Mouse (Mus musculus): ENCODE measurements around the gene Smndc1. TPM values are rescaled to one million over a fixed set of nuclear protein-coding genes. Genes with fewer than 3 reads are reported as not detected.

Gene Smndc1
- polyA plus RNA-seq, 2 experiments, result 33.9 to 38.6 TPM

DNA sequence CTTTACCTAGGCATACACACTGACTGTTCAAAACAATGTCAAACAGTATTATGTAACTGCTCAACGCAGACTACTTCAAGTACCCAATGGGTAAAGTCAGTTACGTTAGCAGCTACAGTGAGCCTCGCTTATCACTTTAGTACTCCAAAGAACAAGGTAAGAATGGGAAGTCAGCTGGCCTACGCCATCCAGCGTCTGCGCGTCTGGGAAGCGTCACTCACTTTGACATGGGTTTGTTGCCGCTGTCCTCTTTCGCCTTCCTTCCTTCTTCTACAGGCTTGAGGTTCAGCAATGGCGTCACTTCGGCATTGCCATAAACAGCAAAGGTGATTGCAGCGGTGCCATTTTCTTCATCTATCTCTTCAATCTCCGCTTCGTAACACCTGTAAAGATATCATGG lies 7.0 kb downstream of the Smndc1 start:
- Histone ChIP-seq H3K4me3 (replicated peaks; ENCODE audit: low read length) (no peak overlapping the region), H3K27ac (replicated peaks; ENCODE audit: low read depth, low read length) (no peak overlapping the region), H3K4me2 (replicated peaks; ENCODE audit: low read depth, low read length, severe bottlenecking) (no peak overlapping the region), H3K9ac (ENCODE audit: low read depth, low read length, severe bottlenecking) (no peak overlapping the region), H3K9me3 (ENCODE audit: control insufficient read depth, low read length) (no peaks in the 10 kb centered on the region), H3K36me3 (ENCODE audit: control insufficient read depth, insufficient read depth, low read length) (peaks cover 90% of the 10 kb centered on the region), H3K27me3 (ENCODE audit: control insufficient read depth, insufficient read depth, low read length) (no peaks in the 10 kb centered on the region), H3K4me1 (ENCODE audit: control insufficient read depth, insufficient read depth, low read length) (no peaks in the 10 kb centered on the region)
- WGBS, result 94% methylated on average over 15 of the region's 15 CpGs
- no peak for TF ChIP-seq POLR2A (IDR thresholded peaks at IDR 0.05; ENCODE audit: borderline replicate concordance, extremely low read depth, insufficient read depth, insufficient read length)
- no peak for ATAC-seq (ENCODE audit: low FRiP score, low read depth)
- DNase-seq (ENCODE audit: low spot score), result no peak

DNA sequence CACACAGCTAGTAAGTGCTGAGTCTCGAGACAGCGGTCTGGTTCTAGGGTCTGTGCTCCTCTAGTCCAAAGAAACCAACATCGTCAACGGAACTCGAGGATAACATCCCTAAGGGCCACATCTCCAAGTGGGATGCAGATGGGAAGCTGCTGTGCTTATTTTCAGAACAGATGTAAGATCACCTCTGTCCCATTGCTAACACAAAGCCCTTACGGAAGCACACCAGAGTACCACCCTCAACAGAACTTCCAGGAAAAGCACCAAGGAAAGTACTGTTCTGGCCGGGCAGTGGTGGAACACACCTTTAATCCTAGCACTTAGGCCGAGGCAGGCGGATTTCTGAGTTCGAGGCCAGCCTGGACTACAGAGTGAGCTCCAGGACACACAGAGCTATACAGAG lies 12.0 kb downstream of the Smndc1 start:
- ATAC-seq (ENCODE audit: low FRiP score, low read depth) (no peak), DNase-seq (ENCODE audit: low spot score) (no peak)
- TF ChIP-seq POLR2A (IDR thresholded peaks at IDR 0.05; ENCODE audit: borderline replicate concordance, extremely low read depth, insufficient read depth, insufficient read length), result no peak
- Histone ChIP-seq H3K27ac (replicated peaks; ENCODE audit: low read depth, low read length) (no peak overlapping the region), H3K4me2 (replicated peaks; ENCODE audit: low read depth, low read length, severe bottlenecking) (no peak overlapping the region), H3K9ac (ENCODE audit: low read depth, low read length, severe bottlenecking) (no peak overlapping the region), H3K4me3 (replicated peaks; ENCODE audit: low read length) (no peak overlapping the region), H3K27me3 (ENCODE audit: control insufficient read depth, insufficient read depth, low read length) (no peaks in the 10 kb centered on the region), H3K4me1 (ENCODE audit: control insufficient read depth, insufficient read depth, low read length) (no peaks in the 10 kb centered on the region), H3K9me3 (ENCODE audit: control insufficient read depth, low read length) (no peaks in the 10 kb centered on the region), H3K36me3 (ENCODE audit: control insufficient read depth, insufficient read depth, low read length) (peaks cover 80% of the 10 kb centered on the region)
- WGBS, result 88% methylated on average over 10 of the region's 10 CpGs

DNA sequence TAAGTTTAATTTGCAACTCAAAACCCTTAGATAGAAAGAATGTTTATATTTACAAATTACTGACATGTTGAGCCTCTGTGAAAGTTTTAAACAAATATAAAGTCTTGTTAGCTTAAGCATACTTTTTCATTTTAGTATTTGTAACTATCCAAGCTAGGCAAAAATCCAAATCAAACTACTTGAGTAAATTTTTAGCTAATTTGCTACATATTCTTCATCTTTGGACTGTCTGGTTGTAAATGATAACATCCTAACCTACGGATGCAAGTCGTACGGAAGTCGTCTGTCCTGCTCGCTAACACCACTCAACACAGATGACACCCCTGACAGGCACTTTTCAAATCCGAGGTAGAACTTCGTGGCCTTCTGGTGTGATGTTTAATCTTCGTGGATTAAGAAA lies 12.7 kb downstream of the Smndc1 start:
- no peak overlapping the region for H3K9ac ChIP-seq (ENCODE audit: low read depth, low read length, severe bottlenecking)
- H3K4me3 ChIP-seq (replicated peaks; ENCODE audit: low read length), result no peak overlapping the region
- WGBS, result 85% methylated on average over 8 of the region's 8 CpGs
- no peak for TF ChIP-seq POLR2A (IDR thresholded peaks at IDR 0.05; ENCODE audit: borderline replicate concordance, extremely low read depth, insufficient read depth, insufficient read length)
- H3K36me3 ChIP-seq (ENCODE audit: control insufficient read depth, insufficient read depth, low read length), result peaks cover 73% of the 10 kb centered on the region
- no peak overlapping the region for H3K27ac ChIP-seq (replicated peaks; ENCODE audit: low read depth, low read length)
- no peak for ATAC-seq (ENCODE audit: low FRiP score, low read depth)
- no peak overlapping the region for H3K4me2 ChIP-seq (replicated peaks; ENCODE audit: low read depth, low read length, severe bottlenecking)
- DNase-seq (ENCODE audit: low spot score), result no peak
- H3K4me1 ChIP-seq (ENCODE audit: control insufficient read depth, insufficient read depth, low read length), result no peaks in the 10 kb centered on the region
- H3K27me3 ChIP-seq (ENCODE audit: control insufficient read depth, insufficient read depth, low read length), result no peaks in the 10 kb centered on the region
- no peaks in the 10 kb centered on the region for H3K9me3 ChIP-seq (ENCODE audit: control insufficient read depth, low read length)

DNA sequence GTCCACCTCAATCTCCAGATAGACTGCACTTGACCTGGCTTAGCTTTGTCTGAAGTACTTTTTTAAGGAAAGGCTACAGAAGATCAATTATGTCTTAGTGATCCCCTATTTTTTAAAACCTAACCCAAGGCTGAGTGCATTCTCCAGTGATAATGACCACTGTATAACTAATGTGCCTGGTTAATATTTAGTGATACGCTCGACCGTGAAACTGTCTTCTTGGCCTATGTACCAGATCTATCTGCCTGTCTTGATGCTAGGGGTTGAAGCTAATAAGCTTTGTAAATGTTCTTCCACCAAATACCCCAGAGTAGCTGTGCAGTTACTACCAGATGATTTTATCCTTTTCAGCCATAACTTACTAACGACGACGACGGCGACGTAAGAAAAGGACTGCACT lies 14.6 kb downstream of the Smndc1 start:
- H3K9ac ChIP-seq (ENCODE audit: low read depth, low read length, severe bottlenecking), result no peak overlapping the region
- WGBS, result 91% methylated on average over 9 of the region's 9 CpGs
- no peak for TF ChIP-seq POLR2A (IDR thresholded peaks at IDR 0.05; ENCODE audit: borderline replicate concordance, extremely low read depth, insufficient read depth, insufficient read length)
- peaks cover 64% of the 10 kb centered on the region for H3K36me3 ChIP-seq (ENCODE audit: control insufficient read depth, insufficient read depth, low read length)
- DNase-seq (ENCODE audit: low spot score) (no peak), ATAC-seq (ENCODE audit: low FRiP score, low read depth) (no peak)
- H3K4me2 ChIP-seq (replicated peaks; ENCODE audit: low read depth, low read length, severe bottlenecking), result no peak overlapping the region
- no peaks in the 10 kb centered on the region for H3K9me3 ChIP-seq (ENCODE audit: control insufficient read depth, low read length)
- no peak overlapping the region for H3K27ac ChIP-seq (replicated peaks; ENCODE audit: low read depth, low read length)
- peaks cover 4% of the 10 kb centered on the region; the same call in 1 of the 2 replicates for H3K4me1 ChIP-seq (ENCODE audit: control insufficient read depth, insufficient read depth, low read length)
- no peak overlapping the region for H3K4me3 ChIP-seq (replicated peaks; ENCODE audit: low read length)
- no peaks in the 10 kb centered on the region for H3K27me3 ChIP-seq (ENCODE audit: control insufficient read depth, insufficient read depth, low read length)

DNA sequence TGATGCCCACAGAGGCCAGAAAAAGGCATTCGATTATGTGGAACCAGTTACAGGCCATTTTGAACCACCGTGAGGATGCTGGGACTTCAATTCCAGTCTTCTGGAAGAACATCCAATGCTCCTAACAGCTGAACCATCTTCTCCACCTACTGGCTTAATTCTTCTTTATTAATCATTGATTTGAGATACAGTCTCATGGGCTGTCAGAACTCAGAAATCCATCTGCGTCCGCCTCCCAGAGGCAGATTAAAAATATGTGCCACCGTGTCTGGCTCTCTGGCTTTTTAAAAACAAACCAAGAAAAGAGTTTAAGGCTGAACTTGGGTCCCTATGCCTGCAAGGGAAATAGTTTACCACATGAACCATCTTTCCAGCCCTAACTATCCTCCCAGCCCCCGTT lies 15.1 kb downstream of the Smndc1 start:
- DNase-seq (ENCODE audit: low spot score), result no peak
- peaks cover 4% of the 10 kb centered on the region; the same call in 1 of the 2 replicates for H3K4me1 ChIP-seq (ENCODE audit: control insufficient read depth, insufficient read depth, low read length)
- H3K27me3 ChIP-seq (ENCODE audit: control insufficient read depth, insufficient read depth, low read length), result no peaks in the 10 kb centered on the region
- H3K36me3 ChIP-seq (ENCODE audit: control insufficient read depth, insufficient read depth, low read length), result peaks cover 59% of the 10 kb centered on the region
- no peak overlapping the region for H3K9ac ChIP-seq (ENCODE audit: low read depth, low read length, severe bottlenecking)
- 89% methylated on average over 6 of the region's 6 CpGs for WGBS
- no peak overlapping the region for H3K4me3 ChIP-seq (replicated peaks; ENCODE audit: low read length)
- no peak overlapping the region for H3K4me2 ChIP-seq (replicated peaks; ENCODE audit: low read depth, low read length, severe bottlenecking)
- ATAC-seq (ENCODE audit: low FRiP score, low read depth), result no peak
- no peak overlapping the region for H3K27ac ChIP-seq (replicated peaks; ENCODE audit: low read depth, low read length)
- H3K9me3 ChIP-seq (ENCODE audit: control insufficient read depth, low read length), result no peaks in the 10 kb centered on the region
- TF ChIP-seq POLR2A (IDR thresholded peaks at IDR 0.05; ENCODE audit: borderline replicate concordance, extremely low read depth, insufficient read depth, insufficient read length), result no peak

DNA sequence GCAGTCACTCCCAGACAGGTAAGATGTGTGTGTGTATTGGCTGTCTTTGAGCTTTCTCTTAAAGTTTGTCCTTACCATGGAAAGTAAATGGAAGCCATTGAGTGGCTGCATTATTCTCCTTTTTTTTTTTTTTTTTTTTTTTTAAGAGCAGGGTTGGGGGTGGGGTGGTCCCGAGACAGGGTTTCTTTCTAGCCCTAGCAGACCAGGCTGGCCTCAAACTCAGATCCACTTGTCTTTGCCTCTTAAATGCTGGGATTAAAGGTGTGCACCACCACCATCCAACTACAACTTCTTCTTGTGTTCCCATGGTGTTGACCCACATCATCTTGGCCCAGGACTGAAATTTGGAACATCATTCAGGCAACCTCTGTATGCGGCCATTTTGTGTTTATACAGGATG lies 16.8 kb downstream of the Smndc1 start:
- H3K4me1 ChIP-seq (ENCODE audit: control insufficient read depth, insufficient read depth, low read length), result peaks cover 17% of the 10 kb centered on the region
- no peak overlapping the region for H3K4me3 ChIP-seq (replicated peaks; ENCODE audit: low read length)
- ATAC-seq (ENCODE audit: low FRiP score, low read depth) (no peak), DNase-seq (ENCODE audit: low spot score) (no peak)
- no peak overlapping the region for H3K27ac ChIP-seq (replicated peaks; ENCODE audit: low read depth, low read length)
- H3K9me3 ChIP-seq (ENCODE audit: control insufficient read depth, low read length), result no peaks in the 10 kb centered on the region
- WGBS, result 81% methylated on average over 2 of the region's 2 CpGs
- TF ChIP-seq POLR2A (IDR thresholded peaks at IDR 0.05; ENCODE audit: borderline replicate concordance, extremely low read depth, insufficient read depth, insufficient read length), result no peak
- no peak overlapping the region for H3K9ac ChIP-seq (ENCODE audit: low read depth, low read length, severe bottlenecking)
- no peak overlapping the region for H3K4me2 ChIP-seq (replicated peaks; ENCODE audit: low read depth, low read length, severe bottlenecking)
- no peaks in the 10 kb centered on the region for H3K27me3 ChIP-seq (ENCODE audit: control insufficient read depth, insufficient read depth, low read length)
- H3K36me3 ChIP-seq (ENCODE audit: control insufficient read depth, insufficient read depth, low read length), result peaks cover 45% of the 10 kb centered on the region

Measured in limb, embryonic 14.5 days (tissue).